ENCODE assay signal across 8 mouse cellular contexts in the genomic region with DNA sequence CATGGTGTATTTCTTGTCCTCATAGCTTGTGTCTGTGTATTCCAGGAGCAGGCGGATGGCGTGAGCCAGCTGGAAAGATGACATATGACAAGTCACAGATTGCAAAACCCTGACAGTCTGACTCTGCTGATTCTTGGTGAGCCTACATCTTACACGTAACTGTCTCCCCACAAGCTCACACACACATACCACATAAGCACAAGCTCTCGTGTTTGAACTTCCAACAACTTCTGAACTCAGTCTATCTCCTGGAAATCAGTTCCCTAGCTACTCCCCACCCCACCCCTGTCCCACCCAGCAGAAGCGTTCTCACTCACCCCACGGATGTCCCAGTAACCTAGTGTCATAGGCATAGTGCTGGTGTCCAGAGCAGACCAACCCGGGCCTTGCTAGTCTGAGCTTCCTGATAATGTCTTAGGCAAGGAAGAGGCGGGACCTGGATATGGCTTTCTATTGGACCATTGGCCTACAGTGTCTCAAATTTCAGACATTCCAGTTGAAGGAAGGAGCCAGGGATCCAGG. TPM values are rescaled to one million over a fixed set of nuclear protein-coding genes. Genes with fewer than 3 reads are reported as not detected.
DNase-seq lines count a peak whose midpoint lies in the region; ATAC-seq and TF ChIP-seq lines count a peak whose summit lies in the region.

A gene (minus strand): TSS at position 413 of the 522 bp plus-strand sequence.

- peak within 1 kb of the TSS; percentile 46 for H3K4me2 ChIP-seq in lung, embryonic 15.5 days

- H3K9ac ChIP-seq in lung, embryonic 15.5 days, result 0 out of 2 replicates have a peak within 1 kb of the TSS, but pooled peaks have one; percentile 8

- peak; percentile 95 for ATAC-seq in lung, embryonic 15.5 days (ENCODE audit: borderline replicate concordance, extremely low read depth, low FRiP score, low TSS enrichment)

- peak within 1 kb of the TSS; percentile 41; the same call in 1 of the 2 replicates for H3K4me3 ChIP-seq in E14TG2a.4 (replicated peaks; ENCODE audit: low read length)
- H3K4me3 ChIP-seq in lung, embryonic 15.5 days, result peak within 1 kb of the TSS; percentile 33

- intact Hi-C loops in gastrocnemius, postnatal 14 days (cut with DNase I; ENCODE audit: low total_unique reads), result no loop called here

- H3K9me3 ChIP-seq in E14TG2a.4 (ENCODE audit: low read length), result no peaks in the 10 kb centered on the region
- H3K9me3 ChIP-seq in lung, embryonic 15.5 days, result no peaks in the 10 kb centered on the region

- TF ChIP-seq CTCF in E14TG2a.4 (conservative IDR thresholded peaks at IDR 0.05; ENCODE audit: low read length), result no peak

- peaks cover 16% of the 10 kb centered on the region for H3K4me1 ChIP-seq in E14TG2a.4 (replicated peaks; ENCODE audit: low read depth, low read length)
- peaks cover 16% of the 10 kb centered on the region for H3K4me1 ChIP-seq in lung, embryonic 15.5 days

- peak; percentile 64 to 87 for DNase-seq in adrenal gland, adult (ENCODE audit: inconsistent age in 2 of 2, low spot score in 1 of 2)
- DNase-seq in gastrocnemius, postnatal 14 days, result peak; percentile 51
- DNase-seq in kidney, adult 18-20 months, result peak; percentile 68
- peak; percentile 46 for DNase-seq in yolk sac, embryonic 10.5 days (ENCODE audit: low spot score)
- no peak for DNase-seq in cerebellum, postnatal 25 days
- no peak for DNase-seq in cerebellum, adult 8-10 months

- WGBS in lung, embryonic 15.5 days, result 22% methylated on average over 8 of the region's 8 CpGs

- no peaks in the 10 kb centered on the region for H3K27me3 ChIP-seq in E14TG2a.4 (ENCODE audit: insufficient read depth, low read length)
- no peaks in the 10 kb centered on the region for H3K27me3 ChIP-seq in lung, embryonic 15.5 days

- peak within 1 kb of the TSS; percentile 79 for H3K27ac ChIP-seq in lung, embryonic 15.5 days

- no peaks in the 10 kb centered on the region for H3K36me3 ChIP-seq in E14TG2a.4 (ENCODE audit: insufficient read depth, low read length)
- no peaks in the 10 kb centered on the region for H3K36me3 ChIP-seq in lung, embryonic 15.5 days

RNA-seq across cellular contexts. Expression of the gene that starts here (rescaled TPM):
- total RNA-seq in gastrocnemius, postnatal 14 days (2021), result 10 to 100 TPM; 43.8 to 50.8 TPM
- polyA plus RNA-seq in lung, embryonic 15.5 days (2015; fragmentation: Nextera tagmentation; extraction: Ambion mirVana), result 138 and 145 TPM in 2 replicates

Comparison
In these comparisons a context has a peak if more than half of its experiments do, and no peak if none do; other contexts are left out.
1. DNase-seq: peak in adrenal gland, adult (2 of 2), gastrocnemius, postnatal 14 days (single experiment), kidney, adult 18-20 months (single experiment) and yolk sac, embryonic 10.5 days (single experiment); none in cerebellum, postnatal 25 days (0 of 2) and cerebellum, adult 8-10 months (single experiment).